Mouse (Mus musculus) stomach, embryonic 15.5 days (tissue): ENCODE measurements around the gene Tgfbr3l. TPM values are rescaled to one million over a fixed set of nuclear protein-coding genes. Genes with fewer than 3 reads are reported as not detected.

Source experiments
- ATAC-seq: fragments of 200-750 bp; cut with Nextera tagmentation; 2 replicates; pipeline ENCODE4 v1.8.0; 2017; ENCODE audit warnings: low read depth, moderate number of reproducible peaks, moderate TSS enrichment; ENCODE audit not compliant: insufficient read depth, low FRiP score
- H3K27ac ChIP-seq: fragments of 300-500 bp; sonication (generic); 2 replicates; pipeline ENCODE4 v1.5.1; 2015; ENCODE audit warnings: mild to moderate bottlenecking, inconsistent platforms
- H3K27me3 ChIP-seq: fragments of 300-500 bp; sonication (generic); replicated peaks from 2 replicates; pipeline ENCODE4 v1.6.1; 2015; ENCODE audit warnings: inconsistent platforms
- H3K36me3 ChIP-seq: fragments of 300-500 bp; sonication (generic); 2 replicates; pipeline ENCODE4 v1.6.1; 2015; ENCODE audit warnings: inconsistent platforms
- H3K4me1 ChIP-seq: fragments of 300-500 bp; sonication (generic); 2 replicates; pipeline ENCODE4 v1.6.1; 2015; ENCODE audit warnings: inconsistent platforms
- H3K4me2 ChIP-seq: fragments of 300-500 bp; sonication (generic); 2 replicates; pipeline ENCODE4 v1.6.1; 2015; ENCODE audit warnings: mild to moderate bottlenecking, inconsistent platforms
- H3K4me3 ChIP-seq: fragments of 300-500 bp; sonication (generic); replicated peaks from 2 replicates; pipeline ENCODE4 v1.5.1; 2015; ENCODE audit warnings: inconsistent platforms
- H3K9ac ChIP-seq: fragments of 300-500 bp; sonication (generic); 2 replicates; pipeline ENCODE4 v1.6.1; 2015; ENCODE audit warnings: inconsistent platforms
- H3K9me3 ChIP-seq: fragments of 300-500 bp; sonication (generic); 2 replicates; pipeline ENCODE4 v1.6.1; 2016; ENCODE audit warnings: inconsistent platforms
- WGBS: fragments of 180-500 bp; shearing (Covaris S2); methylation state at CpG from one replicate; pipeline ENCODE4 v1.1.7; 2015; 5-methylcytosine and 5-hydroxymethylcytosine counted together
- polyA plus RNA-seq: library from polyadenylated mRNA; unstranded; fragments of >200 nt; fragmentation: Nextera tagmentation; extraction: Ambion mirVana; gene quantifications from 2 replicates; pipeline ENCODE4 v1.2.1, GENCODE M21; 2015

Gene Tgfbr3l
- 5.5 and 5.9 TPM in 2 replicates for polyA plus RNA-seq

DNA sequence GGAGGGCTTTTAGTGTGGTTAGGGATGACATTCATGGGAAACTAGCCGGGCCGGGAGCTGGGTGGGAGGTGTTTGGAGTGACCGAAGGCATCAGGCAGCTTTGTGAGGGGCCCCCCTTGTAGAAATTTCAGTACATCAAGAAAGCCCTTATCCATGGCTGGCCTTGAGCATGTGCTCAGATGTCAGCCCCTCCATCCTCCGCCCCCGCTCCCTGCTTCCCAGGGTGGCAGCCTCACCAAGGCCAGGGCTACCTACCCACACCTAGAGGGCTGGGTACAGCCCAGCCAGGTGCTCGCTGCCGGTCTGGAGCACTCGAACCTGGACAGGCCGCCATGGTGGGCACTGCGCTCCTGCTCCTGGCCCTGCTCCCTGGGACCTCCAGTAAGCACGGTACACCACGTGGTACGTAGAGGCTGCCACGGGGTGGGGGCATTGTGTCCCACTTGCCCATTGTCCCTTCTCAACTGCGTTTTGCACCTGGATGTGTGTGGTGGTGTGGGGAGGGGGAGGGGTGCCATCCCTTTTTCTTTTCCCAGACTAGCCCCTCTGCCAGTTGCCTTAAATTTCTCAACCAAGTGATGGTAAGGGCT lies at the start of gene Tgfbr3l:
Gene Tgfbr3l, plus strand, starts transcription at position 264 of the 590 bp plus-strand sequence.
- Histone ChIP-seq H3K9me3 (no peaks in the 10 kb centered on the region), H3K9ac (no peak within 1 kb of the TSS), H3K36me3 (peaks cover 42% of the 10 kb centered on the region), H3K27me3 (no peaks in the 10 kb centered on the region), H3K27ac (no peak within 1 kb of the TSS; the same call in 1 of the 2 replicates), H3K4me1 (peaks cover 21% of the 10 kb centered on the region; the same call in 1 of the 2 replicates), H3K4me3 (no peak within 1 kb of the TSS), H3K4me2 (no peak within 1 kb of the TSS)
- WGBS, result 72% methylated on average over 15 of the region's 15 CpGs
- no peak for ATAC-seq

DNA sequence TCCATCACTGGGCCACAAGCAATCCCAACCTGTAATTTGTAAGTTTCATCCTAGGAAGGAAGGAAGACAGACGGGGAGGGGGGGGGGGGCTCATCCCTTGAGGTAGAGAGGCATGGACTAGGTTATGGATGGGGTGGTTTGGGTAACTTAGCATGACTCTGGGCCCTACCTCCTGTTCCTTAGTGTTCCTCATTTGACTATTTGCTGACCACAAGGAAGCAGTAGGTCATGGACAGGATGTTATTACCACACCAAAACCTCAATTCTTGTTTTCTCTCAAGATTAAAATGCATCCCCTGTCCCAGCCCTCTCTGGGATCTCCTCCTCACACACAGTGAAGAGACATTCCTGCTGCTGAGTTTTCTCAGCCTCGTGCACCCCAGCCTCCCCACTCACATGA lies 46.7 kb upstream of the Tgfbr3l start:
- peaks cover 6% of the 10 kb centered on the region; the same call in 1 of the 2 replicates for H3K27me3 ChIP-seq
- H3K4me2 ChIP-seq, result no peak overlapping the region
- no peak for ATAC-seq
- WGBS, result 58% methylated on average over 2 of the region's 2 CpGs
- no peak overlapping the region for H3K9ac ChIP-seq
- no peak overlapping the region for H3K4me3 ChIP-seq
- H3K27ac ChIP-seq, result no peak overlapping the region
- H3K9me3 ChIP-seq, result no peaks in the 10 kb centered on the region
- no peaks in the 10 kb centered on the region for H3K36me3 ChIP-seq
- H3K4me1 ChIP-seq, result peaks cover 6% of the 10 kb centered on the region; the same call in 1 of the 2 replicates

GRCm38 (mm10) chr8:4205246-4206123 lies 42.5 kb upstream of the Tgfbr3l start:
- 37% methylated on average over 38 of the region's 38 CpGs for WGBS
- peak; percentile 32; the same call in 1 of the 2 replicates for ATAC-seq
- H3K36me3 ChIP-seq, result no peaks in the 10 kb centered on the region
- H3K27ac ChIP-seq, result no peak overlapping the region
- H3K4me1 ChIP-seq, result peaks cover 16% of the 10 kb centered on the region
- peaks cover 6% of the 10 kb centered on the region; the same call in 1 of the 2 replicates for H3K27me3 ChIP-seq
- H3K9me3 ChIP-seq, result no peaks in the 10 kb centered on the region
- H3K4me3 ChIP-seq, result no peak overlapping the region; the same call in 1 of the 2 replicates
- H3K9ac ChIP-seq, result no peak overlapping the region
- H3K4me2 ChIP-seq, result peak overlapping the region; percentile 26

DNA sequence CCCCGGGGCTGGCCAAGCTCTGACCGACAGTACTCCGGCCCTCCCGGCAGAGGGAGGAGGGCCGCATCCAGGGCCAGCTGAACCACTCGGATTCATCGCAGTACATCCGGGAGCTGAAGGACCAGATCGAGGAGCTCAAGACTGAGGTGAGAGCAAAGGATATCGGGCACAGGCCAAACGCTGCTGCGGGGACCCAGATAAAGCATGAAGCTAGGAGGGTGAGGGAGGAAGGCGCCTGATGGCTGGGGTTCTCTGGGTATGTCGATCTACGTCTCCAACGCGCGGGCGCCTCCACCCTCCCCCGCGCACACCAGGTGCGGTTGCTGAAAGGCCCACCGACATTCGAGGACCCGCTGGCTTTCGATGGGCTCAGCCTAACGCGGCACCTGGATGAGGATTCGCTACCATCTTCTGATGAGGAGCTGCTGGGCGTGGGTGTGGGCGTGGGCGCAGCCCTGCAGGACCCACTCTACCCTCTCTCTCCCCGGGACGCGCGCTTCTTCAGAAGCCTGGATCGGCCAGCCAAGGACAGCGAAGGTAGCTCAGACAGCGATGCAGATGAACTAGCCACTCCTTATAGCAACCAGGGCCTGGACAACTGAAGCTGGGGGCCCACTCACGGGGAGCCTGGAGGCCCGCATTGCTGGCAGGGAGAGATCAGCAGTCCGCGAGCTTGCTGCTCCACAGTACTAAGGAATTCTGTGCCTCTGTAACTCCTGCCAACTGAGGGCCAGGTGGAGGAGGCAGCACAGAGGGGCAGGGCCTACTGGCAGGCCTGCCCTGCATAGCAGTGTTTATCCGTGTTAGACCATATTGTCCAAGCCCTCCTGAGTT lies 41.6 kb upstream of the Tgfbr3l start:
- peaks cover 6% of the 10 kb centered on the region; the same call in 1 of the 2 replicates for H3K27me3 ChIP-seq
- no peak overlapping the region; the same call in 1 of the 2 replicates for H3K4me3 ChIP-seq
- H3K36me3 ChIP-seq, result no peaks in the 10 kb centered on the region
- WGBS, result 24% methylated on average over 44 of the region's 44 CpGs
- peak overlapping the region; percentile 26 for H3K4me2 ChIP-seq
- H3K9me3 ChIP-seq, result no peaks in the 10 kb centered on the region
- 0 out of 2 replicates have a peak overlapping the region, but pooled peaks have one; percentile 8 for H3K27ac ChIP-seq
- H3K4me1 ChIP-seq, result peaks cover 16% of the 10 kb centered on the region
- no peak overlapping the region for H3K9ac ChIP-seq
- peak; percentile 37 for ATAC-seq

- no peak overlapping the region for H3K9ac ChIP-seq
- 54% methylated on average over 2 of the region's 2 CpGs for WGBS
Observed at GRCm38 (mm10) chr8:4207016-4207350, 41.0 kb upstream of the Tgfbr3l start.

DNA sequence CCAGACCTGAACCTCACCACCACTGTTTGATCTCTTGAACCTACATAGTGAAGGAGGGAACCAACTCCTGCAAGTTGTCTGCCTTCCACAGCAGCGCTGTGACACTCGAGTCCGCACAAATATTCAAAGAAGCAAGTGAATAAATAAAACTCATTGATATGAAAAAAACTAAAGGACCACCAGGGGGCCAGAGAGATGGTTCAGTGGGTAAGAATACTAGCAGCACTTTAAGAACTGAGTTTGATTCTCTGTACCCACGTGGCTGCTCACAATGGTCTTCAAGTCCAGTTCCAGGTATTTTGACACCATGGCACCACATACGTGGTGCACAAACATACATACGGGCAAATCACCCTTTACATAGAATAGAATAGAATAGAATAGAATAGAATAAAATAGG lies 36.9 kb upstream of the Tgfbr3l start:
- Histone ChIP-seq H3K4me3 (no peak overlapping the region), H3K4me2 (no peak overlapping the region), H3K27me3 (peaks cover 9% of the 10 kb centered on the region; the same call in 1 of the 2 replicates), H3K9me3 (no peaks in the 10 kb centered on the region), H3K36me3 (no peaks in the 10 kb centered on the region), H3K9ac (no peak overlapping the region), H3K4me1 (peaks cover 40% of the 10 kb centered on the region), H3K27ac (no peak overlapping the region)
- WGBS, result 78% methylated on average over 6 of the region's 6 CpGs
- no peak for ATAC-seq

More at GRCm38 (mm10) chr8:4207016-4207350, 41.0 kb upstream of the Tgfbr3l start:
- H3K36me3 ChIP-seq, result no peaks in the 10 kb centered on the region
- H3K4me3 ChIP-seq, result no peak overlapping the region
- 0 out of 2 replicates have a peak overlapping the region, but pooled peaks have one; percentile 8 for H3K27ac ChIP-seq
- H3K9me3 ChIP-seq, result no peaks in the 10 kb centered on the region
- ATAC-seq, result peak; percentile 6
- H3K4me2 ChIP-seq, result peak overlapping the region; percentile 26; the same call in 1 of the 2 replicates
- H3K4me1 ChIP-seq, result peaks cover 16% of the 10 kb centered on the region
- peaks cover 6% of the 10 kb centered on the region; the same call in 1 of the 2 replicates for H3K27me3 ChIP-seq

DNA sequence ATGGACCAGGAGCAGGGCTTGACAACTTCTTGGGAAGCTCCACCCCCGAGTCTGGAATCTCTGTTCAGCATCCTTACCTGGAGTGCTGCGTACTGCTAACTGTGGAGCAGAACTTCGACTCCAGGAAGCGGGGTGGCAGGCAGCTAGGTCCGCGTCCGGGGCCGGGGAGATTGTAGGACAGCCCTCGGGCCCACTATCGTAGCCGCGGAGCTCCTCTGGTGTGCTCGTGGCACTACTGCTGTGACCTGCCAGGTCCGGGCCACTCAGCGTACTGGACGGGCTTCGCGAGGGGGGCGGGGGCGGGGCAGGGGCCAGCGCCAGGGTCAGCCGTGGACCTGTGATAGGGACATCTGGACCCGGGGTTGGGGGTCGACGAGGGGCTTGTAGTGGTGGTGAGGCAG lies 35.2 kb upstream of the Tgfbr3l start:
- peaks cover 30% of the 10 kb centered on the region for H3K4me1 ChIP-seq
- H3K9ac ChIP-seq, result no peak overlapping the region
- ATAC-seq, result peak; percentile 19; the same call in 1 of the 2 replicates
- H3K9me3 ChIP-seq, result no peaks in the 10 kb centered on the region
- H3K4me3 ChIP-seq, result peak overlapping the region; percentile 48
- WGBS, result under 1% methylated on average over 25 of the region's 25 CpGs
- peak overlapping the region; percentile 68; the same call in 1 of the 2 replicates for H3K27ac ChIP-seq
- peak overlapping the region; percentile 95 for H3K4me2 ChIP-seq
- H3K36me3 ChIP-seq, result no peaks in the 10 kb centered on the region
- peaks cover 22% of the 10 kb centered on the region for H3K27me3 ChIP-seq

DNA sequence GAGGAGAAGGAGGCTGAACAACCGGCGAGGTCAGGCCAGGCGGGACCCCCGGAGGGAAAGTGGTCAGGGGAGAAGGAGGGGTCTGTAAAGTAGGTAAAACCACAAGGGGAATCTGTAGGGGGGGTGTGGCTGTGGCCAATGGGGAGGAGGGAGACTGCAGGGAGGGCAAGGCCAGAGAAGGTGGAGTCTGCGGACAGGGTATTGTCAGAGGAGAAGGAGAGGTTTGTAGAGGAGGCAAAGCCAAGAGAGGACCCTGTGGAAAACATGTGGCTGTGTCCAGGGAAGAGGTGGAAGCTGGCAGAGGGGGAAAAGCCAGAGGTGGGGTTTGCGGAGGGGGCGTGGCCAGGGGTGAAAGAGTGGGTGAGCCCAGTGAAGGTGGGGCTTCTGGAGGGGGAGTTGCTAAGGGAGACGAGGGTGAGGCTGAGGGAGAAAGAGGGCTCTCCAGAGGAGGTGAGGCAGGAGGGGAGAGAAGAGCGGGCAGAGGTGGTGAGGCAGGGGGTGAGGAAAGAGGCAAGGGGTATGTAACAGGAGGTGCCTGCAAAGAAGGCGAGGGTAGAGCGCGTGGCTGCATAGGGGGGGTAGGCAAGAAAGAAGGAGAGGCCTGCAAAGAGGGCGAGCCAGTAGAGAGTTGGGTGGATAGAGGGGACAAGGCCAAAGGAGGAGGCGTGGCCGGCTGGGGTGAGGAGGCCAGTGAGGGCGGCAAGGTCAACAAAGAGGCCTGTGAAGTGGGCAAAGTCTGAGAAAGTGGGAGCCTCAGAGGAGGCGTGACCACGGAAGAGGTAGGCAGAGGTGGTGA lies 34.6 kb upstream of the Tgfbr3l start:
- H3K4me3 ChIP-seq, result peak overlapping the region; percentile 48
- no peak overlapping the region for H3K9ac ChIP-seq
- H3K9me3 ChIP-seq, result no peaks in the 10 kb centered on the region
- H3K36me3 ChIP-seq, result no peaks in the 10 kb centered on the region
- H3K4me1 ChIP-seq, result peaks cover 30% of the 10 kb centered on the region
- peaks cover 22% of the 10 kb centered on the region for H3K27me3 ChIP-seq
- ATAC-seq, result peak; percentile 68
- WGBS, result 3% methylated on average over 18 of the region's 18 CpGs
- H3K27ac ChIP-seq, result peak overlapping the region; percentile 68
- H3K4me2 ChIP-seq, result peak overlapping the region; percentile 95

GRCm38 (mm10) chr8:4214006-4214980 lies 33.7 kb upstream of the Tgfbr3l start:
- peak; percentile 74 for ATAC-seq
- peak overlapping the region; percentile 48 for H3K4me3 ChIP-seq
- H3K36me3 ChIP-seq, result no peaks in the 10 kb centered on the region
- H3K4me1 ChIP-seq, result peaks cover 30% of the 10 kb centered on the region
- peak overlapping the region; percentile 95 for H3K4me2 ChIP-seq
- H3K27ac ChIP-seq, result peak overlapping the region; percentile 68
- no peaks in the 10 kb centered on the region for H3K9me3 ChIP-seq
- H3K27me3 ChIP-seq, result peaks cover 22% of the 10 kb centered on the region
- WGBS, result 11% methylated on average over 33 of the region's 33 CpGs
- no peak overlapping the region for H3K9ac ChIP-seq

DNA sequence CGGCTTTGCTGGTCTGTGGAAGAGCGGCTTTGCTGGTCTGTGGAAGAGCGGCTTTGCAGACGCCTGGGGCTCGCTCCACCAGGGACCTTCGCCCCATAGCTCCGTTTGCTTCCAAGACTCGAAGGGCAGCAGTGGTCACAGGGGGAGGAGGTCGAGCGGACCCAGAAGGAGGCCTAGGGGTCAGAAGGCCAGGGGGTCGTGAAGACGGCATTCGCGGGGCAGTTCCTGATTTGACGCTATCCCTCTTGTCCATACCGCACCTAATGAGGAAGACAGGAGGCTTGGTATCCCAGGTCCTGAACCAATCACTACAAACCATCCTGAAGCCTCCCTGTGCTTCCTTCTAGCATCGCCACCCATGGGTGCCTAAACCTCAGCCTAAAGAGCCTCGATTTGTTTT lies 31.7 kb upstream of the Tgfbr3l start:
- Histone ChIP-seq H3K27ac (no peak overlapping the region), H3K4me3 (peak overlapping the region; percentile 53), H3K27me3 (peaks cover 22% of the 10 kb centered on the region), H3K4me2 (peak overlapping the region; percentile 93), H3K4me1 (peaks cover 30% of the 10 kb centered on the region), H3K9me3 (no peaks in the 10 kb centered on the region), H3K36me3 (no peaks in the 10 kb centered on the region), H3K9ac (no peak overlapping the region)
- WGBS, result 8% methylated on average over 18 of the region's 18 CpGs
- ATAC-seq, result no peak
